Mouse (Mus musculus): ENCODE results near the gene Tmem117. TPM values are rescaled to one million over a fixed set of nuclear protein-coding genes. Genes with fewer than 3 reads are reported as not detected.

Tmem117 gene
- 0.52 and 5.2 TPM in 2 replicates for polyA plus RNA-seq (2012; rRNA removed)

DNA sequence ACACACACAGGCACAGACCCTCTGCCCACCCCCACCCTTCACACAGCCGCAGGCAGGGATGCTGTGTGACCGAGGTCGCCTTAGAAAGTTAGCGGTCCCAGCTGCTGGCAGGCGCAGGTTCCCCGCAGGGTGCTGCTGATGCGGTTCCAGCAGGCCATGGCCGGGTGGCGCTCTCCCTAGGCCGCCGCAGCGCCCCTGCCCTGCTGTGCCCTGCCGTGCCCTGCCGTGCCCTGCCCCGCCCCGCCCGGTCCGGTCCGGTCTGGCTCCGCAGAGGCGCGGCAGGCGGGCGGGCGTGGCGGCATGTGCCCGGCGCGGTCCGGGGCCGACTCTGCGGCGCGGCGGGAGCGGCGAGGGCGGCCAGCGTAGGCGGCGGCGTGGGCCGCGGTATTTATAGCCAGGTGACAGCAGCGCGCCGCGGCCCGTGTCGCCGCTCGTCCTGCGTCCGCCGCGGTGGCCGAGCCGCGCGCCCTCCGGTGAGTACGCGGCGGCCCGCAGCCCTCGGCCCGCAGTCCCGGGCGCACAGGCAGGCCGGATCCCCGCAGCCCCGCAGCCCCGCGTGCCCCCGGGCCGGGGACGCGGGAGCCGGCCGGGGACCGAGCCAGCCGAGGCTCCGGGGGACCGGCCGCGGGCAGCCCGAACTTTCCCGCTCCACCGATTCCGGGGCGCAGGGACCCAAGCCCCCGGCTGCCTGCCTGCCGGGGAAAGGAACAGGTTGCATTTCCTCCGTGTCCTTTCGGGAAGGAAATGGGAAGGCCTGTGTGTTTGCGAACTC lies at the start of gene Tmem117:
Gene Tmem117 (plus strand): TSS at position 403 of the 772 bp plus-strand sequence.
- H3K27me3 ChIP-seq (ENCODE audit: control insufficient read depth, insufficient read depth, low read length), result no peaks in the 10 kb centered on the region
- H3K4me3 ChIP-seq (ENCODE audit: low read depth, low read length), result peak within 1 kb of the TSS; percentile 69
- H3K4me1 ChIP-seq (ENCODE audit: control insufficient read depth, insufficient read depth, insufficient read length, low read length), result peaks cover 5% of the 10 kb centered on the region
- no peaks in the 10 kb centered on the region for H3K36me3 ChIP-seq (ENCODE audit: control insufficient read depth, insufficient read depth, low read length)
- WGBS, result 1% methylated on average over 93 of the region's 96 CpGs
- peak within 1 kb of the TSS; percentile 21 for H3K27ac ChIP-seq (ENCODE audit: insufficient read depth, low read depth, low read length)
- no peak; the same call in 1 of the 2 replicates for TF ChIP-seq POLR2A (IDR thresholded peaks at IDR 0.05; ENCODE audit: low read depth, low read length)
- no peak for TF ChIP-seq CTCF (IDR thresholded peaks at IDR 0.05; ENCODE audit: extremely low read depth, insufficient read length, insufficient replicate concordance, low read depth, low read length)

DNA sequence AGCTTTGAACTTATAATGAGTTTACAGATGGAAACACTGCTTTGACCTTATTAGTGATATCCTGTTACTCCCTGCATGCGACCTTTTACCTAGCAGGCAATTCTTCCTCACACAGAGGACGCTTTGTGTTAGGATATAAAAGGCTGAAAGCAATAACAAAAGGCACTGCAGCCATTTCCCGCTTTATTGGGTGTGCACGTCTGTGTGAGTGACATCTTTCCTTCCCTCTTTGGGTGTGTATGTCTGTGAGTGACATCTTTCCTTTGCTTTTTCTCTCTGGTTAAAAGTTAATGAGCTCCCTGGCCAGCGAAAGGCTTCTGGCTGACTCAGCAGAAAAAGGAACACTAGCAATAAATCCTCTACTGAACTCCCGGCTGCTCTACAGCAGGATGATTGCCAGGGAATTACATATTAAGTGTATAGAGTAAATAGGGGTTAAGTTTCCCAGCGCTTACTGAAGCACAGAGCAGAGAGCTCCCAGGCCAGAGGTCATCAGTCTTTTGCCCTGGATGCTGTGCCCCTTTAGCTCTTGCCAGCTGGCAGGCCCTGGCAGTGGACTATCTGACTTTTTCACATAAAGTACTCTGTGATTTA lies 46.9 kb upstream of the Tmem117 start:
- 29% methylated on average over 7 of the region's 7 CpGs for WGBS
- TF ChIP-seq CTCF (IDR thresholded peaks at IDR 0.05; ENCODE audit: extremely low read depth, insufficient read length, insufficient replicate concordance, low read depth, low read length) (no peak), POLR2A (IDR thresholded peaks at IDR 0.05; ENCODE audit: low read depth, low read length) (no peak)
- Histone ChIP-seq H3K4me3 (ENCODE audit: low read depth, low read length) (no peak overlapping the region), H3K27ac (ENCODE audit: insufficient read depth, low read depth, low read length) (no peak overlapping the region), H3K27me3 (ENCODE audit: control insufficient read depth, insufficient read depth, low read length) (no peaks in the 10 kb centered on the region), H3K36me3 (ENCODE audit: control insufficient read depth, insufficient read depth, low read length) (peaks cover 68% of the 10 kb centered on the region), H3K4me1 (ENCODE audit: control insufficient read depth, insufficient read depth, insufficient read length, low read length) (no peaks in the 10 kb centered on the region; the same call in 1 of the 2 replicates)

DNA sequence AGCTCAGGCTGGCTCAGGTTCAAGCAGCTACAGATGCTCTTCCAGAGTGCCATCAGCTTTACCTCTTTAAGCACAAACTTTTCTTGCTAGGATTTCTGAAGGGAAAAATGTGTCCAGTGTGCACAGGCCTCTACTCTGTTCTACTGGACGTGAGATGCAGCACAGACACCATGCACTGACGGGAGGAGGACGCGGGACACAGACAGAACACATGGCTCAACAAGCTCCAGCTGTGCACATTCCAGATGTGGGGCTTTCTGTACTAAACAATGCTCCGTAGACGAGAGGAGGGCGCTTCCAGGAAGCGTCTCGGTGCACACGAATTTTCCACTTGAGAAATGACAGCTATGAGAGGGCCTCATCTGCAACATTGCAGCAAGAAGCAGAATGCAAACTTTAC lies 45.9 kb upstream of the Tmem117 start:
- Histone ChIP-seq H3K27ac (ENCODE audit: insufficient read depth, low read depth, low read length) (no peak overlapping the region), H3K4me1 (ENCODE audit: control insufficient read depth, insufficient read depth, insufficient read length, low read length) (peaks cover 2% of the 10 kb centered on the region), H3K27me3 (ENCODE audit: control insufficient read depth, insufficient read depth, low read length) (no peaks in the 10 kb centered on the region), H3K4me3 (ENCODE audit: low read depth, low read length) (no peak overlapping the region), H3K36me3 (ENCODE audit: control insufficient read depth, insufficient read depth, low read length) (peaks cover 66% of the 10 kb centered on the region)
- no peak for TF ChIP-seq POLR2A (IDR thresholded peaks at IDR 0.05; ENCODE audit: low read depth, low read length)
- TF ChIP-seq CTCF (IDR thresholded peaks at IDR 0.05; ENCODE audit: extremely low read depth, insufficient read length, insufficient replicate concordance, low read depth, low read length), result no peak
- WGBS, result 82% methylated on average over 10 of the region's 10 CpGs

DNA sequence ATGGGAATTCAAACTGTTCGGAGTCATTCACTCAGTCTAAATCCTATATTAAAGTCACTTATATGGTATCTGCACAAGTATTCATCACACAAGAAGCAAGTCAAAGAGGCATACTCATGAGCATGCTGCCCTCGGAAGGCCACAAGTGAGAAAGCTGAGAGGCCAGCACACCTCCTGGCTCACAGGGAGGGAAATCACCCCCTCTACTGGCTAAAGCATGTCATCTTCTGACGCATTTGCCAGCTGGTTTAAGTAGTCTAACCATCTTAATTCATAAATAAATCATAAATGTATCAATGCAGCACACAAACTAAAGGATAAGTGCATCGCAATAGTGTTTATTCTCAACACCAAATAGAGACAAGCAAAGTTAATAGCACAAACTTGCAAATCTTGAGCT lies 44.3 kb upstream of the Tmem117 start:
- H3K36me3 ChIP-seq (ENCODE audit: control insufficient read depth, insufficient read depth, low read length), result peaks cover 60% of the 10 kb centered on the region

DNA sequence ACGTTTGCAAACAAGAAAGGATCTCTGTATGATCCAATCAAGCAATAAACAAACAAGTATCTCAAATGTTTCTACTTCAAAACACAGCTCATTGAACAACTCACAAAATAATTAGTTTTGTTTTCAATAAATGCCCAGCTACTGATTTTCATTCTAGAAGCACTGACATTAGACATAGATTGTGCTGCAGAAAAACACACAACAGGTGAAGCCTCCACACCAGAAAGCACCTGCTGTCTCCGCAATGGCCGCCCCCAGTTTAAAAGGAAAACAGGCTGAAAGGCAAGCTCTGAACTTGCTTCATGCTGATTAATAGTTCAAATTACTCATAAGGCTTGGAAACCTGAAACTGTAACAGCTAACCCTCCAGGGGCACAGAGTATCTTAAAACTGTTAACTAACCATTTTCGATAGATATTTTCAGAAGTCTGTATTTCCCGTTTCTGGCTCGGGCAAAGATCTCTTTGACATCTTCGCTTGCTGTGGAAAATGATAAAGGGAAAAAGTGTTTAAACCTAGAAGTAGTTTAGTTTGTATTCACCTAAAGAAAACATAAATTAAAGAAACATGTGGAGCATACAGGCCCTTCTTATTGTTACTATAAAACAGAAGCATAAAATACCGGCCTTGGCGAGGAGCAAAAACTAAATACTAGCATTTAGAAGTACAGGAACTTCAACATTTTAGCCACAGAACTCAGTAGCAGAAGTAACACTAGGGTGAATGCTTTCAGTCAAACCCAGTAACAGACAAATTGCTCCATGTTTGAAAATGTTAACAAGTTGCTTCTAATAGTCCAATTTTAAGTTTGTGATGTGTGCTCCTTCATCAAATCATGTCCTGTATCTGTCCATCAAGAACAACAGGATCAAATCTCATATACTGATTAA lies 41.0 kb upstream of the Tmem117 start:
- TF ChIP-seq CTCF (IDR thresholded peaks at IDR 0.05; ENCODE audit: extremely low read depth, insufficient read length, insufficient replicate concordance, low read depth, low read length) (no peak), POLR2A (IDR thresholded peaks at IDR 0.05; ENCODE audit: low read depth, low read length) (no peak)
- WGBS, result 38% methylated on average over 9 of the region's 9 CpGs
- Histone ChIP-seq H3K36me3 (ENCODE audit: control insufficient read depth, insufficient read depth, low read length) (peaks cover 32% of the 10 kb centered on the region), H3K27me3 (ENCODE audit: control insufficient read depth, insufficient read depth, low read length) (no peaks in the 10 kb centered on the region), H3K4me3 (ENCODE audit: low read depth, low read length) (no peak overlapping the region), H3K4me1 (ENCODE audit: control insufficient read depth, insufficient read depth, insufficient read length, low read length) (peaks cover 5% of the 10 kb centered on the region; the same call in 1 of the 2 replicates), H3K27ac (ENCODE audit: insufficient read depth, low read depth, low read length) (no peak overlapping the region)

More for the DNA sequence above, 44.3 kb upstream of the Tmem117 start:
- TF ChIP-seq POLR2A (IDR thresholded peaks at IDR 0.05; ENCODE audit: low read depth, low read length) (no peak), CTCF (IDR thresholded peaks at IDR 0.05; ENCODE audit: extremely low read depth, insufficient read length, insufficient replicate concordance, low read depth, low read length) (peak; percentile 38; the same call in 1 of the 2 replicates)
- Histone ChIP-seq H3K4me3 (ENCODE audit: low read depth, low read length) (no peak overlapping the region), H3K27ac (ENCODE audit: insufficient read depth, low read depth, low read length) (no peak overlapping the region), H3K27me3 (ENCODE audit: control insufficient read depth, insufficient read depth, low read length) (no peaks in the 10 kb centered on the region), H3K4me1 (ENCODE audit: control insufficient read depth, insufficient read depth, insufficient read length, low read length) (peaks cover 2% of the 10 kb centered on the region)
- WGBS, result 72% methylated on average over 4 of the region's 4 CpGs

DNA sequence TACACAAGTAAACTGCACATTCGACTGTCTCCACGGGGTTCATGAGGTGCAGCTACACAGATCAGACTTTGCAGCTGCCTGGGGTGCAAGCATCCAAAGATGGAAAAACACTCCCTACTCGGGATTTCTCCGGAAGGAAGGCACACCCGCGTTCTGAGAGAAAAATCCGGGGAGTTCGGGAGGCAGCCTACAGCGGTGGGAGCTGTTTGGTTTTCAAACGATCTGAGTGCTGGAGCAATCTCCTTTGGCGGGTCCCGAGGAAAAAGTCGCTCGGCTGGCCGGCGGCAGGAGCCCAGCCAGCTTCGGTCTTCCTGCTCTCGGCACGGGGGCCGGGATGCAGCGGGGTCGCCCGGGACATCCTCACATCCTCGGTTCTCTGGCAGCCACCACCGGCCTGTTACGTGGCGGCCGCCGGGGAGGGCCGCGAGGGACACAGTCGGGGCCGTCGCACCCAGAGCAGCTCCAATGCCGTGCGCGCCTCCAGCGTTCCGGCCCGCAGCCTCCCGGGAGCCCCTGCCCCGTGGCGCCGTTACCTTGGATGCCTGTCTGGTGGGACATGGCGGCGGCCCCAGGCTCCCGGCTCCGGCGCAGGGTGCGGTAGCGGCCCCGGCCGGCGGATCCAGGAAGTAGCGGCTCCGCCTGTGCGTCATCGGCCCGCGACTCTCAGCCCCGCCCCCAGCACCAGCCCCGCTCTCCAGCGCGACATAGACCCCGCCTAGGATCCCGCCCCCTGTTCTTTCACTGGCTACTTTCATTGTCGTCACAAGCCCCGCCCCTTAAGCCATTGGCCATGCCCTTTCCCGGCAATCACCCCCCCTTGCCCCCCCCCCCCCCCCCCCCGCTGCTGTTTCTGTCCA lies 39.6 kb upstream of the Tmem117 start, which contains the start of gene Twf1:
Gene Twf1 (minus strand): TSS at position 671 of the 857 bp plus-strand sequence.
- Histone ChIP-seq H3K27ac (ENCODE audit: insufficient read depth, low read depth, low read length) (peak within 1 kb of the TSS; percentile 70), H3K36me3 (ENCODE audit: control insufficient read depth, insufficient read depth, low read length) (peaks cover 18% of the 10 kb centered on the region), H3K27me3 (ENCODE audit: control insufficient read depth, insufficient read depth, low read length) (no peaks in the 10 kb centered on the region), H3K4me3 (ENCODE audit: low read depth, low read length) (peak within 1 kb of the TSS; percentile 99), H3K4me1 (ENCODE audit: control insufficient read depth, insufficient read depth, insufficient read length, low read length) (peaks cover 8% of the 10 kb centered on the region; the same call in 1 of the 2 replicates)
- under 1% methylated on average over 69 of the region's 70 CpGs for WGBS
- peak; percentile 77; the same call in 1 of the 2 replicates for TF ChIP-seq POLR2A (IDR thresholded peaks at IDR 0.05; ENCODE audit: low read depth, low read length)
- TF ChIP-seq CTCF (IDR thresholded peaks at IDR 0.05; ENCODE audit: extremely low read depth, insufficient read length, insufficient replicate concordance, low read depth, low read length), result 0 out of 2 replicates have a peak, but pooled peaks have one; percentile 16

Data from small intestine, adult 2 months (tissue).